8 mouse cellular contexts compared by ENCODE assay signal in genomic region chr7:141428701-141429100, GRCm38 (mm10). TPM values are rescaled to one million over a fixed set of nuclear protein-coding genes. Genes with fewer than 3 reads are reported as not detected.
A peak's percentile ranks its signal among the peaks of the same experiment; 100 is the strongest.
DNase-seq lines count a peak whose midpoint lies in the region; ATAC-seq and TF ChIP-seq lines count a peak whose summit lies in the region.
"Had no signal": no experiment of that assay in that cellular context is flagged by ENCODE, and none has a peak within 500 bp of the region (broad histone marks: within the 10 kb centered on the region; RNA-seq: fewer than 3 reads in every experiment).

No protein-coding gene starts in this region.

- H3K27ac ChIP-seq in intestine, embryonic 14.5 days (ENCODE audit: low read depth), result no peak overlapping the region
- H3K27ac ChIP-seq in intestine, postnatal 0 days (ENCODE audit: low read depth, low read length), result no peak overlapping the region
- H3K27ac ChIP-seq in forebrain, embryonic 10.5 days, result peak overlapping the region; percentile 68
- H3K27ac ChIP-seq in hindbrain, embryonic 14.5 days, result peak overlapping the region; percentile 80
- H3K27ac ChIP-seq in neural tube, embryonic 12.5 days, result no peak overlapping the region
- no peak overlapping the region for H3K27ac ChIP-seq in liver, postnatal 0 days (ENCODE audit: low read depth)
- H3K27ac ChIP-seq: lung, embryonic 15.5 days had no signal

- H3K9me3 ChIP-seq in intestine, embryonic 14.5 days (ENCODE audit: control insufficient read depth, low read length), result no peaks in the 10 kb centered on the region
- H3K9me3 ChIP-seq in intestine, postnatal 0 days (ENCODE audit: control insufficient read depth), result no peaks in the 10 kb centered on the region
- H3K9me3 ChIP-seq in forebrain, embryonic 10.5 days, result no peaks in the 10 kb centered on the region
- H3K9me3 ChIP-seq in hindbrain, embryonic 14.5 days (ENCODE audit: control insufficient read depth, low read length), result no peaks in the 10 kb centered on the region
- no peaks in the 10 kb centered on the region for H3K9me3 ChIP-seq in neural tube, embryonic 12.5 days
- no peaks in the 10 kb centered on the region for H3K9me3 ChIP-seq in liver, postnatal 0 days (ENCODE audit: low read length)
- H3K9me3 ChIP-seq: lung, embryonic 15.5 days had no signal

- peaks cover 3% of the 10 kb centered on the region; the same call in 1 of the 2 replicates for H3K4me1 ChIP-seq in intestine, embryonic 14.5 days (replicated peaks; ENCODE audit: control insufficient read depth, insufficient read depth, low read length)
- H3K4me1 ChIP-seq in intestine, postnatal 0 days (replicated peaks; ENCODE audit: control insufficient read depth, insufficient read depth, low read length), result no peaks in the 10 kb centered on the region; the same call in 1 of the 2 replicates
- peaks cover 41% of the 10 kb centered on the region for H3K4me1 ChIP-seq in forebrain, embryonic 10.5 days
- peaks cover 17% of the 10 kb centered on the region for H3K4me1 ChIP-seq in hindbrain, embryonic 14.5 days (replicated peaks; ENCODE audit: control insufficient read depth, insufficient read depth, low read length)
- H3K4me1 ChIP-seq in neural tube, embryonic 12.5 days, result peaks cover 28% of the 10 kb centered on the region
- peaks cover 10% of the 10 kb centered on the region for H3K4me1 ChIP-seq in liver, postnatal 0 days (ENCODE audit: insufficient read depth)

- no peak for ATAC-seq in intestine, embryonic 14.5 days (replicated peaks; ENCODE audit: low FRiP score, low TSS enrichment, low read depth)
- ATAC-seq in intestine, postnatal 0 days, result no peak
- no peak for ATAC-seq in hindbrain, embryonic 14.5 days (ENCODE audit: low FRiP score)
- no peak for ATAC-seq in neural tube, embryonic 12.5 days (ENCODE audit: low FRiP score, low read depth)
- no peak for ATAC-seq in liver, postnatal 0 days

- H3K4me2 ChIP-seq in intestine, embryonic 14.5 days (ENCODE audit: low read length), result peak overlapping the region; percentile 29
- no peak overlapping the region; the same call in 1 of the 2 replicates for H3K4me2 ChIP-seq in intestine, postnatal 0 days (replicated peaks; ENCODE audit: low read depth)
- peak overlapping the region; percentile 92 for H3K4me2 ChIP-seq in hindbrain, embryonic 14.5 days (replicated peaks)
- peak overlapping the region; percentile 66 for H3K4me2 ChIP-seq in neural tube, embryonic 12.5 days (replicated peaks)
- no peak overlapping the region for H3K4me2 ChIP-seq in liver, postnatal 0 days (ENCODE audit: low read depth, low read length)

- TF ChIP-seq EP300 in liver, postnatal 0 days (IDR thresholded peaks at IDR 0.05; ENCODE audit: low read depth), result no peak

- peaks cover 34% of the 10 kb centered on the region for H3K36me3 ChIP-seq in intestine, embryonic 14.5 days (ENCODE audit: control insufficient read depth, insufficient read depth, low read length)
- H3K36me3 ChIP-seq in intestine, postnatal 0 days (ENCODE audit: control insufficient read depth, insufficient read depth), result peaks cover 36% of the 10 kb centered on the region
- peaks cover 35% of the 10 kb centered on the region for H3K36me3 ChIP-seq in forebrain, embryonic 10.5 days (replicated peaks)
- H3K36me3 ChIP-seq in hindbrain, embryonic 14.5 days (replicated peaks; ENCODE audit: control insufficient read depth, insufficient read depth), result peaks cover 50% of the 10 kb centered on the region
- H3K36me3 ChIP-seq in neural tube, embryonic 12.5 days, result peaks cover 40% of the 10 kb centered on the region
- peaks cover 22% of the 10 kb centered on the region for H3K36me3 ChIP-seq in liver, postnatal 0 days (replicated peaks; ENCODE audit: insufficient read depth, low read length)

- WGBS in intestine, embryonic 14.5 days, result 50% methylated on average over 5 of the region's 5 CpGs
- WGBS in intestine, postnatal 0 days, result 62% methylated on average over 5 of the region's 5 CpGs
- 52% methylated on average over 5 of the region's 5 CpGs for whole genome bisulfite sequencing in forebrain, embryonic 10.5 days
- 53% methylated on average over 5 of the region's 5 CpGs for WGBS in hindbrain, embryonic 14.5 days
- 55% methylated on average over 5 of the region's 5 CpGs for WGBS in neural tube, embryonic 12.5 days
- 63% methylated on average over 5 of the region's 5 CpGs for WGBS in liver, postnatal 0 days (ENCODE audit: insufficient replicate concordance)

- TF ChIP-seq CTCF in intestine, postnatal 0 days (IDR thresholded peaks at IDR 0.05; ENCODE audit: low read depth), result no peak
- no peak for TF ChIP-seq CTCF in liver, postnatal 0 days (IDR thresholded peaks at IDR 0.05; ENCODE audit: low read depth)

- H3K9ac ChIP-seq in intestine, embryonic 14.5 days (ENCODE audit: low read length), result no peak overlapping the region
- H3K9ac ChIP-seq in intestine, postnatal 0 days (ENCODE audit: low read depth, low read length), result no peak overlapping the region
- H3K9ac ChIP-seq in hindbrain, embryonic 14.5 days, result peak overlapping the region; percentile 85
- peak overlapping the region; percentile 64 for H3K9ac ChIP-seq in neural tube, embryonic 12.5 days
- H3K9ac ChIP-seq in liver, postnatal 0 days (replicated peaks), result no peak overlapping the region
- H3K9ac ChIP-seq: lung, embryonic 15.5 days had no signal

- no peaks in the 10 kb centered on the region for H3K27me3 ChIP-seq in intestine, embryonic 14.5 days (replicated peaks; ENCODE audit: control insufficient read depth, insufficient read depth, low read length)
- H3K27me3 ChIP-seq in intestine, postnatal 0 days (replicated peaks; ENCODE audit: control insufficient read depth, insufficient read depth, low read length), result no peaks in the 10 kb centered on the region
- H3K27me3 ChIP-seq in forebrain, embryonic 10.5 days (ENCODE audit: poor library complexity, severe bottlenecking), result peaks cover 8% of the 10 kb centered on the region
- no peaks in the 10 kb centered on the region for H3K27me3 ChIP-seq in hindbrain, embryonic 14.5 days (ENCODE audit: control insufficient read depth, insufficient read depth, low read length)
- no peaks in the 10 kb centered on the region; the same call in 1 of the 2 replicates for H3K27me3 ChIP-seq in neural tube, embryonic 12.5 days (replicated peaks)
- no peaks in the 10 kb centered on the region for H3K27me3 ChIP-seq in liver, postnatal 0 days (ENCODE audit: insufficient read depth, low read length)
- H3K27me3 ChIP-seq: lung, embryonic 15.5 days had no signal

- H3K4me3 ChIP-seq in intestine, embryonic 14.5 days (ENCODE audit: low read depth, low read length), result no peak overlapping the region
- H3K4me3 ChIP-seq in intestine, postnatal 0 days (ENCODE audit: low read depth, low read length), result no peak overlapping the region
- peak overlapping the region; percentile 55 for H3K4me3 ChIP-seq in forebrain, embryonic 10.5 days
- H3K4me3 ChIP-seq in hindbrain, embryonic 14.5 days (replicated peaks; ENCODE audit: low read length), result peak overlapping the region; percentile 58
- H3K4me3 ChIP-seq in neural tube, embryonic 12.5 days, result peak overlapping the region; percentile 43
- H3K4me3 ChIP-seq in liver, postnatal 0 days (ENCODE audit: low read depth, low read length), result no peak overlapping the region
- H3K4me3 ChIP-seq: lung, embryonic 15.5 days had no signal

- no peak for DNase-seq in intestine, embryonic 14.5 days (ENCODE audit: low spot score)
- no peak for DNase-seq in forebrain, embryonic 10.5 days (ENCODE audit: extremely low spot score, low spot score)
- DNase-seq in hindbrain, embryonic 14.5 days (ENCODE audit: low spot score), result no peak
- no peak for DNase-seq in ovary, postnatal 36 days (ENCODE audit: low spot score)
- no peak for DNase-seq in liver, postnatal 0 days

RNA-seq across cellular contexts. Expression of gene Cend1, which starts 0.6 kb away (rescaled TPM):
- polyA plus RNA-seq in intestine, embryonic 14.5 days (2014; fragmentation: Nextera tagmentation; extraction: Ambion mirVana), result 1.5 and 1.8 TPM in 2 replicates
- polyA plus RNA-seq in intestine, postnatal 0 days (2015; fragmentation: Nextera tagmentation; extraction: Ambion mirVana), result 2.7 and 3.3 TPM in 2 replicates
- 7.7 and 8.7 TPM in 2 replicates for polyA plus RNA-seq in forebrain, embryonic 10.5 days (2016; fragmentation: Nextera tagmentation; extraction: Ambion mirVana)
- polyA plus RNA-seq in hindbrain, embryonic 14.5 days (2014; fragmentation: Nextera tagmentation; extraction: Ambion mirVana), result 46.9 and 50.3 TPM in 2 replicates
- 44.4 and 55.1 TPM in 2 replicates for polyA plus RNA-seq in neural tube, embryonic 12.5 days (2016; fragmentation: Nextera tagmentation; extraction: Ambion mirVana)
- polyA plus RNA-seq in liver, postnatal 0 days (2015; fragmentation: Nextera tagmentation; extraction: Ambion mirVana), result not detected in 2 replicates

RNA-seq across cellular contexts. Expression of gene Slc25a22, which starts 9.0 kb away (rescaled TPM):
- polyA plus RNA-seq in intestine, embryonic 14.5 days (2014; fragmentation: Nextera tagmentation; extraction: Ambion mirVana), result 34.7 and 35.3 TPM in 2 replicates
- polyA plus RNA-seq in intestine, postnatal 0 days (2015; fragmentation: Nextera tagmentation; extraction: Ambion mirVana), result 65.8 and 67.7 TPM in 2 replicates
- 46.8 and 49.6 TPM in 2 replicates for polyA plus RNA-seq in forebrain, embryonic 10.5 days (2016; fragmentation: Nextera tagmentation; extraction: Ambion mirVana)
- polyA plus RNA-seq in hindbrain, embryonic 14.5 days (2014; fragmentation: Nextera tagmentation; extraction: Ambion mirVana), result 73.0 and 81.4 TPM in 2 replicates
- 57.6 and 57.7 TPM in 2 replicates for polyA plus RNA-seq in neural tube, embryonic 12.5 days (2016; fragmentation: Nextera tagmentation; extraction: Ambion mirVana)
- polyA plus RNA-seq in liver, postnatal 0 days (2015; fragmentation: Nextera tagmentation; extraction: Ambion mirVana), result 38.4 and 41.6 TPM in 2 replicates

RNA-seq across cellular contexts. Expression of gene Gatd1, which starts 14.8 kb away (rescaled TPM):
- 49.2 and 56.2 TPM in 2 replicates for polyA plus RNA-seq in intestine, embryonic 14.5 days (2014; fragmentation: Nextera tagmentation; extraction: Ambion mirVana)
- 34.3 and 37.1 TPM in 2 replicates for polyA plus RNA-seq in intestine, postnatal 0 days (2015; fragmentation: Nextera tagmentation; extraction: Ambion mirVana)
- polyA plus RNA-seq in forebrain, embryonic 10.5 days (2016; fragmentation: Nextera tagmentation; extraction: Ambion mirVana), result 43.2 and 44.7 TPM in 2 replicates
- 36.9 and 43.4 TPM in 2 replicates for polyA plus RNA-seq in hindbrain, embryonic 14.5 days (2014; fragmentation: Nextera tagmentation; extraction: Ambion mirVana)
- polyA plus RNA-seq in neural tube, embryonic 12.5 days (2016; fragmentation: Nextera tagmentation; extraction: Ambion mirVana), result 50.5 and 51.5 TPM in 2 replicates
- polyA plus RNA-seq in liver, postnatal 0 days (2015; fragmentation: Nextera tagmentation; extraction: Ambion mirVana), result 17.4 and 18.2 TPM in 2 replicates

RNA-seq across cellular contexts. Expression of gene Pidd1, which starts 15.1 kb away (rescaled TPM):
- 10.6 and 11.5 TPM in 2 replicates for polyA plus RNA-seq in intestine, embryonic 14.5 days (2014; fragmentation: Nextera tagmentation; extraction: Ambion mirVana)
- 1.4 and 1.6 TPM in 2 replicates for polyA plus RNA-seq in intestine, postnatal 0 days (2015; fragmentation: Nextera tagmentation; extraction: Ambion mirVana)
- polyA plus RNA-seq in forebrain, embryonic 10.5 days (2016; fragmentation: Nextera tagmentation; extraction: Ambion mirVana), result 24.9 and 26.4 TPM in 2 replicates
- polyA plus RNA-seq in hindbrain, embryonic 14.5 days (2014; fragmentation: Nextera tagmentation; extraction: Ambion mirVana), result 3.1 and 4.2 TPM in 2 replicates
- 8.4 and 9.8 TPM in 2 replicates for polyA plus RNA-seq in neural tube, embryonic 12.5 days (2016; fragmentation: Nextera tagmentation; extraction: Ambion mirVana)
- 3.6 and 4.3 TPM in 2 replicates for polyA plus RNA-seq in liver, postnatal 0 days (2015; fragmentation: Nextera tagmentation; extraction: Ambion mirVana)

RNA-seq across cellular contexts. Expression of gene Rplp2, which starts 18.5 kb away (rescaled TPM):
- 1,554 and 1,709 TPM in 2 replicates for polyA plus RNA-seq in intestine, embryonic 14.5 days (2014; fragmentation: Nextera tagmentation; extraction: Ambion mirVana)
- 968 and 992 TPM in 2 replicates for polyA plus RNA-seq in intestine, postnatal 0 days (2015; fragmentation: Nextera tagmentation; extraction: Ambion mirVana)
- 1,198 and 1,216 TPM in 2 replicates for polyA plus RNA-seq in forebrain, embryonic 10.5 days (2016; fragmentation: Nextera tagmentation; extraction: Ambion mirVana)
- polyA plus RNA-seq in hindbrain, embryonic 14.5 days (2014; fragmentation: Nextera tagmentation; extraction: Ambion mirVana), result 669 and 782 TPM in 2 replicates
- 803 and 881 TPM in 2 replicates for polyA plus RNA-seq in neural tube, embryonic 12.5 days (2016; fragmentation: Nextera tagmentation; extraction: Ambion mirVana)
- 861 and 865 TPM in 2 replicates for polyA plus RNA-seq in liver, postnatal 0 days (2015; fragmentation: Nextera tagmentation; extraction: Ambion mirVana)

Comparison
In these comparisons a context has a peak if more than half of its experiments do, and no peak if none do; other contexts are left out.
1. H3K4me2 ChIP-seq: peak in intestine, embryonic 14.5 days (single experiment), hindbrain, embryonic 14.5 days (single experiment) and neural tube, embryonic 12.5 days (single experiment); none in intestine, postnatal 0 days (single experiment) and liver, postnatal 0 days (single experiment).
2. H3K27ac ChIP-seq: peak in forebrain, embryonic 10.5 days (single experiment) and hindbrain, embryonic 14.5 days (single experiment); none in intestine, embryonic 14.5 days (single experiment), intestine, postnatal 0 days (single experiment), neural tube, embryonic 12.5 days (single experiment) and liver, postnatal 0 days (single experiment).
3. H3K4me3 ChIP-seq: peak in forebrain, embryonic 10.5 days (single experiment), hindbrain, embryonic 14.5 days (single experiment) and neural tube, embryonic 12.5 days (single experiment); none in intestine, embryonic 14.5 days (single experiment), intestine, postnatal 0 days (single experiment) and liver, postnatal 0 days (single experiment).
4. H3K9ac ChIP-seq: peak in hindbrain, embryonic 14.5 days (single experiment) and neural tube, embryonic 12.5 days (single experiment); none in intestine, embryonic 14.5 days (single experiment), intestine, postnatal 0 days (single experiment) and liver, postnatal 0 days (single experiment).